Mouse (Mus musculus) B cell, adult 62 days (primary cell): Measurements from ENCODE around the gene Umod. TPM values are rescaled to one million over a fixed set of nuclear protein-coding genes. Genes with fewer than 3 reads are reported as not detected.

Experiments
- total RNA-seq: library from RNA; stranded (reverse); gene quantifications from 4 replicates; pipeline ENCODE4 v1.2.4, GENCODE M21; 2023

Gene Umod
- not detected in 4 replicates for total RNA-seq

GRCm38 (mm10) chr7:119479256-119479655 lies at the start of gene Umod:
Umod (minus strand) TSS chr7:119479282.

GRCm38 (mm10) chr7:119523389-119523788 lies 44.3 kb upstream of the Umod start, which contains the start of gene Pdilt:
Pdilt (minus strand) TSS chr7:119523489.

GRCm38 (mm10) chr7:119519163-119519562 lies 40.1 kb upstream of the Umod start, which contains the start of gene Acsm5:
Acsm5 (plus strand) TSS chr7:119519463.

GRCm38 (mm10) chr7:119459185-119459584 lies 19.9 kb downstream of the Umod start, which contains the start of gene Gp2:
Gp2 (minus strand) TSS chr7:119459285.

Other genes with a start within 250 kb of the Umod start
- not detected in 4 replicates for gene Gp2, start 20.0 kb downstream of the Umod start, total RNA-seq
- gene Acsm5, start 40.2 kb upstream of the Umod start, total RNA-seq, result not detected in 4 replicates
- gene Pdilt, start 44.2 kb upstream of the Umod start, total RNA-seq, result not detected in 4 replicates
- not detected in 4 replicates for gene Acsm2, start 75.1 kb upstream of the Umod start, total RNA-seq
- not detected in 4 replicates for gene Acsm1, start 127.7 kb upstream of the Umod start, total RNA-seq
- gene Acsm4, start 210.7 kb upstream of the Umod start, total RNA-seq, result not detected in 4 replicates
- 82.5 to 96.7 TPM (median 89.0 TPM) in 4 replicates for gene Thumpd1, start 241.5 kb upstream of the Umod start, total RNA-seq